ENCODE assay signal across 19 mouse cellular contexts in genomic region chr1:107941601-107942270, GRCm38 (mm10).
DNase-seq lines count a peak whose midpoint lies in the region; ATAC-seq and TF ChIP-seq lines count a peak whose summit lies in the region.
"Had no signal": no experiment of that assay in that cellular context is flagged by ENCODE, and none has a peak within 500 bp of the region (broad histone marks: within the 10 kb centered on the region; RNA-seq: fewer than 3 reads in every experiment).

No protein-coding gene starts in this region.

- no peaks in the 10 kb centered on the region for H3K27me3 ChIP-seq in liver, adult 2 months (ENCODE audit: control insufficient read depth, insufficient read depth, low read length)
- no peaks in the 10 kb centered on the region for H3K27me3 ChIP-seq in liver, embryonic 12.5 days (replicated peaks)
- no peaks in the 10 kb centered on the region for H3K27me3 ChIP-seq in lung, embryonic 15.5 days
- H3K27me3 ChIP-seq: heart, embryonic 13.5 days; liver, embryonic 13.5 days; midbrain, embryonic 12.5 days; Patski had no signal

- peaks cover 16% of the 10 kb centered on the region for H3K4me1 ChIP-seq in liver, adult 2 months (ENCODE audit: control insufficient read depth, insufficient read depth, low read length)
- no peaks in the 10 kb centered on the region for H3K4me1 ChIP-seq in liver, embryonic 12.5 days
- H3K4me1 ChIP-seq in lung, embryonic 15.5 days = no peaks in the 10 kb centered on the region
- H3K4me1 ChIP-seq: liver, embryonic 13.5 days had no signal

- H3K36me3 ChIP-seq in liver, adult 2 months (ENCODE audit: control insufficient read depth, insufficient read depth, low read length) = no peaks in the 10 kb centered on the region
- no peaks in the 10 kb centered on the region for H3K36me3 ChIP-seq in liver, embryonic 12.5 days
- no peaks in the 10 kb centered on the region for H3K36me3 ChIP-seq in lung, embryonic 15.5 days
- H3K36me3 ChIP-seq: forebrain, embryonic 10.5 days; heart, embryonic 13.5 days; liver, embryonic 13.5 days; midbrain, embryonic 12.5 days had no signal

- no peaks in the 10 kb centered on the region for H3K79me2 ChIP-seq in liver, adult 2 months (ENCODE audit: control insufficient read depth, insufficient read depth, low read length)

- H3K9ac ChIP-seq in liver, adult 2 months (ENCODE audit: low read depth, low read length) = no peak overlapping the region
- H3K9ac ChIP-seq in liver, embryonic 12.5 days = no peak overlapping the region
- H3K9ac ChIP-seq in lung, embryonic 15.5 days = no peak overlapping the region
- H3K9ac ChIP-seq: heart, embryonic 13.5 days; hindbrain, embryonic 14.5 days; liver, embryonic 13.5 days; midbrain, embryonic 12.5 days had no signal

- H3K4me3 ChIP-seq in liver, adult 2 months (ENCODE audit: insufficient read depth, low read depth, low read length) = no peak overlapping the region
- H3K4me3 ChIP-seq in liver, embryonic 12.5 days = no peak overlapping the region
- no peak overlapping the region for H3K4me3 ChIP-seq in lung, embryonic 15.5 days
- H3K4me3 ChIP-seq: forebrain, embryonic 10.5 days; heart, embryonic 13.5 days; liver, embryonic 13.5 days; midbrain, embryonic 12.5 days had no signal

- H3K27ac ChIP-seq in liver, adult 2 months (replicated peaks; ENCODE audit: insufficient read depth, low read depth, low read length) = peak overlapping the region; percentile 54; the same call in 1 of the 2 replicates
- no peak overlapping the region for H3K27ac ChIP-seq in liver, embryonic 12.5 days
- H3K27ac ChIP-seq in lung, embryonic 15.5 days = peak overlapping the region; percentile 15; the same call in 1 of the 2 replicates
- H3K27ac ChIP-seq: forebrain, embryonic 10.5 days; heart, embryonic 13.5 days; hindbrain, embryonic 14.5 days; liver, embryonic 13.5 days; midbrain, embryonic 12.5 days had no signal

- no peak overlapping the region for H3K4me2 ChIP-seq in liver, embryonic 12.5 days
- H3K4me2 ChIP-seq in lung, embryonic 15.5 days = no peak overlapping the region
- H3K4me2 ChIP-seq: heart, embryonic 13.5 days; hindbrain, embryonic 14.5 days; liver, embryonic 13.5 days; midbrain, embryonic 12.5 days had no signal

- no peak for TF ChIP-seq CTCF in liver, adult 2 months (IDR thresholded peaks at IDR 0.05; ENCODE audit: low read depth, low read length)

- no peaks in the 10 kb centered on the region for H3K9me3 ChIP-seq in liver, embryonic 12.5 days (replicated peaks)
- H3K9me3 ChIP-seq in lung, embryonic 15.5 days = no peaks in the 10 kb centered on the region
- H3K9me3 ChIP-seq: forebrain, embryonic 10.5 days; heart, embryonic 13.5 days; liver, embryonic 13.5 days; midbrain, embryonic 12.5 days had no signal

- DNase-seq in embryo, embryonic 11 days = peak; percentile 1
- DNase-seq in embryo, embryonic 9.5 days (ENCODE audit: extremely low spot score) = no peak
- DNase-seq in liver, adult 2 months (ENCODE audit: extremely low read depth, low read depth, low spot score) = peak; percentile 93
- peak; percentile 19 to 34 for DNase-seq in lung, postnatal 4 days
- DNase-seq in left cerebral cortex, adult 18-20 months (ENCODE audit: low spot score in 2 of 2) = no peak
- no peak for DNase-seq in layer of hippocampus, adult 18-20 months (ENCODE audit: low spot score in 2 of 2)
- DNase-seq: adrenal gland, adult 8-10 months; cerebellum, adult 9-10 months; layer of hippocampus, postnatal 36 days; liver, embryonic 13.5 days; thymus, adult 2 months had no signal

- no peak for TF ChIP-seq POLR2A in liver, adult 2 months (IDR thresholded peaks at IDR 0.05; ENCODE audit: extremely low read depth, insufficient read depth, low read length)

- 53% methylated on average over 5 of the region's 5 CpGs for WGBS in liver, adult 2 months
- WGBS in liver, embryonic 12.5 days (ENCODE audit: insufficient replicate concordance) = 68% methylated on average over 5 of the region's 5 CpGs
- 47% methylated on average over 5 of the region's 5 CpGs for WGBS in lung, embryonic 15.5 days

- ATAC-seq in liver, embryonic 12.5 days = no peak
- ATAC-seq in lung, embryonic 15.5 days (ENCODE audit: borderline replicate concordance, extremely low read depth, low FRiP score, low TSS enrichment) = peak; percentile 67; the same call in 1 of the 2 replicates
- ATAC-seq: CD4-positive, CD25-positive, alpha-beta regulatory T cell, adult 4 months; Patski had no signal

Comparison
In these comparisons a context has a peak if more than half of its experiments do, and no peak if none do; other contexts are left out.
1. DNase-seq: peak in embryo, embryonic 11 days (single experiment), liver, adult 2 months (single experiment) and lung, postnatal 4 days (2 of 2); none in embryo, embryonic 9.5 days (single experiment), left cerebral cortex, adult 18-20 months (0 of 2) and layer of hippocampus, adult 18-20 months (0 of 2).